Mouse (Mus musculus) E14TG2a.4 (cell line): ENCODE measurements around the gene Usp49.

ENCODE experiments used
- CTCF ChIP-seq: conservative IDR thresholded peaks from 2 replicates; pipeline ENCODE4 v1.5.1; 2014; ENCODE audit warnings: low read length
- NANOG ChIP-seq: IDR thresholded peaks from 2 replicates; pipeline ENCODE4 v1.6.1; 2014; ENCODE audit warnings: borderline replicate concordance, low read length, mixed read lengths
- POU5F1 ChIP-seq: IDR thresholded peaks from 2 replicates; pipeline ENCODE4 v1.6.1; 2014; ENCODE audit warnings: low read length, borderline replicate concordance

DNA sequence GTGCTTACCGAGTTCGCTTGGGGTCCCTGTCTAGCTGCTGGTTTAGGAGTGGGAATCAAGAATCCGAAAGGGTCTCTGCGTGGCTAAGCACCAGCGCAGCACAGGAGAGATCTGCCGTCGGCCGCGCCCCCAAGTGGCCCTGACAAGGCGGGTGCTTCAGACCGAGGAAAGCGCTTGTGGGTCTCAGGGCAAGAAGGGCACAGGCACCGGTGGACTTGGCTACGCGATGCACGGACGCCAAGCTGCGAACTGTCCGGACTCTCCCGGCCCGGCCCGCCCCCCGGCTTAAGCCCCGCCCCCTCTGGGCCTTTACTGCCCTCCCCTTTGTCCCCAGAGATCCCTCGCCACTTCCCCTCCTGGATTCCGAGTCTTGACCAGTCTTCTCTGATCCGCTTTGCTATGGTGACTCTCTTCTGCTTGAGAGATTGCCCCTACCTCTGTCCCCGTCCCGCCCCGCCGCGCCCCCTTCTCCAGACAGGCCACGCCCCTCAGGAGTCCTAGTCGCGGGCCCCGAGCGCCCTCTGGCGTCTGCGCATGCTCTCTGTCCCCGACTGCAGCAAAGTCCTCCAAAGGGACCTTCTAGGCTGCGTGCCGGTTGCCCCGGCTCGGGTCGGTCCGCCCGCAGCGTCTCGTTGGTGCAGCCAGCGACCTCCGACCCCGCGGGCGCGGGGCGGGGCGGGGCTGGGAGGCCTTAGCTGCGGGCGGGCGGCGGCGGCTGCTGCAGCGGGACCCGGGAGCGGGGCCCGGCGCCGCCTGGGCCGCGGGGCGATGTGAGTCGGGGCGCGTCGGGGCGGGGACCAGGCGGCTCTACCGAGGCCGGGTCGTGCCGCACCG is 64.2 kb downstream of the Usp49 start, which contains the start of gene Prickle4:
- TF ChIP-seq CTCF: peak; percentile 25
- no peak for TF ChIP-seq POU5F1
- TF ChIP-seq NANOG: no peak
